Mouse (Mus musculus) heart, embryonic 10.5 days (tissue): ENCODE results near the gene Fam189b. TPM values are rescaled to one million over a fixed set of nuclear protein-coding genes. Genes with fewer than 3 reads are reported as not detected.

Source experiments
- DNase-seq: peaks from one replicate; pipeline ENCODE4 v3.0.0-alpha.2; 2017; ENCODE audit warnings: low spot score
- H3K27ac ChIP-seq: fragments of 300-500 bp; sonication (generic); 2 replicates; pipeline ENCODE4 v1.5.1; 2016; ENCODE audit warnings: mild to moderate bottlenecking
- H3K27me3 ChIP-seq: fragments of 300-500 bp; sonication (generic); 2 replicates; pipeline ENCODE4 v1.6.1; 2016; ENCODE audit warnings: mild to moderate bottlenecking; ENCODE audit not compliant: poor library complexity, insufficient read depth, severe bottlenecking
- H3K36me3 ChIP-seq: fragments of 300-500 bp; sonication (generic); 2 replicates; pipeline ENCODE4 v1.6.1; 2016; ENCODE audit warnings: mild to moderate bottlenecking, moderate library complexity
- H3K4me1 ChIP-seq: fragments of 300-500 bp; sonication (generic); 2 replicates; pipeline ENCODE4 v1.6.1; 2016; ENCODE audit warnings: mild to moderate bottlenecking
- H3K4me3 ChIP-seq: fragments of 300-500 bp; sonication (generic); 2 replicates; pipeline ENCODE4 v1.5.1; 2016; ENCODE audit warnings: mild to moderate bottlenecking, moderate library complexity
- H3K9me3 ChIP-seq: fragments of 300-500 bp; sonication (generic); 2 replicates; pipeline ENCODE4 v1.6.1; 2016; ENCODE audit warnings: mild to moderate bottlenecking, moderate library complexity
- WGBS: fragments of 180-500 bp; shearing (Covaris S2); methylation state at CpG from one replicate; pipeline ENCODE4 v1.1.7; 2016; 5-methylcytosine and 5-hydroxymethylcytosine counted together
- polyA plus RNA-seq: library from polyadenylated mRNA; unstranded; fragments of >200 nt; fragmentation: Nextera tagmentation; extraction: Ambion mirVana; gene quantifications from 2 replicates; pipeline ENCODE4 v1.2.1, GENCODE M21; 2016

The Fam189b gene
- polyA plus RNA-seq, 1 experiment from 2014 or later, result 21.0 TPM

- Histone ChIP-seq H3K27ac (peak overlapping the region; percentile 89), H3K9me3 (no peaks in the 10 kb centered on the region), H3K27me3 (no peaks in the 10 kb centered on the region), H3K4me3 (peak overlapping the region; percentile 62), H3K36me3 (no peaks in the 10 kb centered on the region), H3K4me1 (peaks cover 13% of the 10 kb centered on the region)
- WGBS, result 9% methylated on average over 33 of the region's 33 CpGs
- DNase-seq, result peak; percentile 98
Measured at GRCm38 (mm10) chr3:89195979-89196877, 13.3 kb downstream of the Fam189b start.

GRCm38 (mm10) chr3:89199839-89200238 lies 16.9 kb downstream of the Fam189b start:
- Histone ChIP-seq H3K27ac (no peak overlapping the region), H3K4me1 (peaks cover 19% of the 10 kb centered on the region), H3K9me3 (no peaks in the 10 kb centered on the region), H3K36me3 (peaks cover 10% of the 10 kb centered on the region), H3K27me3 (no peaks in the 10 kb centered on the region), H3K4me3 (no peak overlapping the region)
- 71% methylated on average over 3 of the region's 3 CpGs for WGBS
- no peak for DNase-seq

DNA sequence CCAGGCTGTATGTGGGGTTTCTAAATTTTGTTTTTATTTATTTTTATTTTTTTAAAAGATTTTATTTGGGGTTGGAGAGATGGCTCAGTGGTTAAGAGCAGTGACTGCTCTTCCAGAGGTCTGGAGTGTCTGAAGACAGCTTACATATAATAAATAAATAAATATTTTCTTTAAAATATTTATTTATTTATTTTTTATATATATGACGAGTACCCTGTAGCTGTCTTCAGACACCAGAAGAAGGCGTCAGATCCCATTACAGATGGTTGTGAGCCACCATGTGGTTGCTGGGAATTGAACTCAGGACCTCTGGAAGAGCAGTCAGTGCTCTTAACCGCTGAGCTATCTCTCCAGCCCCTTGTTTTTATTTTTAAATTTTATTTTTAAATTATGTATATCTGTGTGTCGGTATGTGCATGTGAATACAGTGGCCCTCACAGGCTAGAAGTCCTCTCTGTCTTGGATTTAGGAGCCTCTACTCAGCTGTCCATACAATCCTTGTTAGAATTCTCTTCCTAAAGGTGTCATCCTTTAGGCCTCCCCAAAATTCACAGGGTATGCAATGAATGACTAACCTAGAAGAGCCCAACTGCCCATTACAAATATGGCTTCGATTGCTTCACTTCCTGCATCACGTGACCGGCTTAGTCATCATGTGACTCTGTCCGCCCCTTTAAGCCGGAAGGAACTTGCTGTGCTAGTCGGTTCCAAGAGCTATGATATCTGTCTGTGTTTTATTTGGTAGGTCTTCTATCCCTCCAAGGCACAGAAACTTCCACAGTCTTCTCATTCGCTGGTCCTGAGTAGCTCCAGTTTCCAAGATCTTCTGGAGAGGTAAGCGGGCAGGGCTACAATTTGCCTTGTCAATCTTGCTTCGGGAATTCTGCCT lies 19.6 kb downstream of the Fam189b start, which contains the start of gene Gba:
TSS of gene Gba (plus strand) at position 676 of the 889 bp plus-strand sequence.
- no peaks in the 10 kb centered on the region for H3K27me3 ChIP-seq
- WGBS, result 26% methylated on average over 13 of the region's 13 CpGs

DNA sequence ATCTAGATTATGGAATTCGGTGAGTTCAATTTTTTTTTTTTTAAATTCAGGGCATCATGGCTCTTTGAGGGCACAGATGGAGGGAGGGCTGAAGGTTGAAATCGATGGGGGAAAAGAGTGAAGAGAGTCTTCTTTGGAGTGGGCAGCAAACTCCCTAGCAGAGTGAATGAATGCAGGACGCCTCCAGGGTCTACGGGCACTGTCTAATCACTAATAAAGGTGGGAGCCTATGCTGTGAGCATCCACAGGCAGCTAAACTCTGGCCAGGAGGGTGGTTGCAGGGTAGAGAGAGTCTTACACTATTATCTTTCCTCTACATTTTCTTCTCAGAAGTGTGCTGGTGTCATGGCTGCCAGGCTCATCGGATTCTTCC lies 20.2 kb downstream of the Fam189b start:
- peaks cover 41% of the 10 kb centered on the region for H3K36me3 ChIP-seq
- H3K4me1 ChIP-seq, result peaks cover 6% of the 10 kb centered on the region
- 37% methylated on average over 5 of the region's 5 CpGs for WGBS
- H3K4me3 ChIP-seq, result peak overlapping the region; percentile 72
- H3K27ac ChIP-seq, result peak overlapping the region; percentile 75
- H3K9me3 ChIP-seq, result no peaks in the 10 kb centered on the region
- DNase-seq, result no peak
- no peaks in the 10 kb centered on the region for H3K27me3 ChIP-seq

More for the DNA sequence above, 19.6 kb downstream of the Fam189b start, which contains the start of gene Gba:
- Histone ChIP-seq H3K4me3 (peak within 1 kb of the TSS; percentile 72), H3K9me3 (no peaks in the 10 kb centered on the region), H3K4me1 (peaks cover 6% of the 10 kb centered on the region), H3K27ac (peak within 1 kb of the TSS; percentile 75), H3K36me3 (peaks cover 35% of the 10 kb centered on the region)
- peak; percentile 94 for DNase-seq

DNA sequence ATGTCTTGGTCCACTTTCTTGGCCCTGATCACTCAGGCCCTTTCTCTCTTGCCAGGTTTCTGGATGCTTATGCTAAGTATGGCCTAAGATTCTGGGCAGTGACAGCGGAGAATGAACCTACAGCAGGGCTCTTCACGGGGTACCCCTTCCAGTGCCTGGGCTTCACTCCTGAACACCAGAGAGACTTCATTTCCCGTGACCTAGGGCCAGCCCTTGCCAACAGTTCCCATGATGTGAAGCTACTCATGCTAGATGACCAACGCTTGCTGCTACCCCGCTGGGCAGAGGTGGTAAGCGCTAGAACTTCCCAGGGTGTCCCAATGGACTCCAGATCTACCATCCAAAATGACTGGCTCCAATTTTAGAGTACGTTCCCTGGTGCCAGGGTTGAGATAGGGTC lies 23.1 kb downstream of the Fam189b start:
- 92% methylated on average over 7 of the region's 7 CpGs for WGBS
- peaks cover 71% of the 10 kb centered on the region for H3K36me3 ChIP-seq
- no peak for DNase-seq

GRCm38 (mm10) chr3:89206695-89207094 lies 23.8 kb downstream of the Fam189b start:
- no peak for DNase-seq
- Histone ChIP-seq H3K36me3 (peaks cover 76% of the 10 kb centered on the region), H3K4me3 (no peak overlapping the region), H3K4me1 (peaks cover 6% of the 10 kb centered on the region), H3K9me3 (no peaks in the 10 kb centered on the region), H3K27me3 (no peaks in the 10 kb centered on the region), H3K27ac (no peak overlapping the region)
- WGBS, result 92% methylated on average over 2 of the region's 2 CpGs

More for the DNA sequence above, 23.1 kb downstream of the Fam189b start:
- H3K4me1 ChIP-seq, result peaks cover 6% of the 10 kb centered on the region
- H3K4me3 ChIP-seq, result no peak overlapping the region
- no peak overlapping the region for H3K27ac ChIP-seq
- no peaks in the 10 kb centered on the region for H3K9me3 ChIP-seq
- H3K27me3 ChIP-seq, result no peaks in the 10 kb centered on the region

DNA sequence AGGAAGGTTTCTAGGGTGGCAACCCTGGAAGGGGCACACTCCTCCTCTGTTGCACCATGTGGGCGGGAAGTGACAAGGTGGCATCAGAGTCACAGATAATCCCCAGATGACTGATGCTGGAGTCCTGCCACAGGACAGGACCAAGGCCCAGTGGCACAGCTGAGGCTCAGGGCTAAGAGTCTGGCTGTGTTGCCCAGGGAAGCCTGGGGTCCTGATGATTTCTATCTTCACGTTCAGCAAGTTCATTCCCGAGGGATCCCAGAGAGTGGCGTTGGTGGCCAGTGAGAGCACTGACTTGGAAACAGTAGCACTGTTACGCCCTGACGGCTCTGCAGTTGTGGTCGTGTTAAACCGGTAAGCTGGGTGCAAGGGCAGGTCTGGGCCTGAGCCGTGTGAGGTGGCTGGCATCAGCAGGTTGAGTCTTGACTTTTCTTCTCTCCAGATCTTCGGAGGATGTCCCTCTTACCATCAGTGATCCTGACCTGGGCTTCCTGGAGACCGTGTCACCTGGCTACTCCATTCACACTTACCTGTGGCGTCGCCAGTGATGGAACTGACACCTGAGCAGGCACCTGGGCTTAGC lies 25.2 kb downstream of the Fam189b start:
- peaks cover 13% of the 10 kb centered on the region for H3K4me1 ChIP-seq
- no peaks in the 10 kb centered on the region for H3K27me3 ChIP-seq
- H3K9me3 ChIP-seq, result no peaks in the 10 kb centered on the region
- no peak overlapping the region for H3K4me3 ChIP-seq
- DNase-seq, result no peak
- peaks cover 76% of the 10 kb centered on the region for H3K36me3 ChIP-seq
- no peak overlapping the region for H3K27ac ChIP-seq
- WGBS, result 84% methylated on average over 13 of the region's 13 CpGs

GRCm38 (mm10) chr3:89208736-89209135 lies 25.8 kb downstream of the Fam189b start:
- H3K4me3 ChIP-seq, result no peak overlapping the region
- peaks cover 76% of the 10 kb centered on the region for H3K36me3 ChIP-seq
- H3K4me1 ChIP-seq, result peaks cover 11% of the 10 kb centered on the region
- H3K27me3 ChIP-seq, result no peaks in the 10 kb centered on the region
- DNase-seq, result no peak
- no peak overlapping the region for H3K27ac ChIP-seq
- WGBS, result 90% methylated on average over 6 of the region's 6 CpGs
- H3K9me3 ChIP-seq, result no peaks in the 10 kb centered on the region

- DNase-seq, result no peak
- Histone ChIP-seq H3K4me3 (no peak overlapping the region), H3K27ac (no peak overlapping the region), H3K4me1 (peaks cover 21% of the 10 kb centered on the region), H3K36me3 (peaks cover 67% of the 10 kb centered on the region), H3K27me3 (no peaks in the 10 kb centered on the region), H3K9me3 (no peaks in the 10 kb centered on the region)
- WGBS, result 90% methylated on average over 7 of the region's 7 CpGs
Measured at GRCm38 (mm10) chr3:89209731-89210130, 26.8 kb downstream of the Fam189b start.

- DNase-seq, result no peak
- Histone ChIP-seq H3K4me3 (no peak overlapping the region), H3K9me3 (no peaks in the 10 kb centered on the region), H3K27me3 (no peaks in the 10 kb centered on the region), H3K27ac (no peak overlapping the region), H3K4me1 (peaks cover 25% of the 10 kb centered on the region), H3K36me3 (peaks cover 63% of the 10 kb centered on the region)
- WGBS, result 85% methylated on average over 13 of the region's 13 CpGs
Measured at GRCm38 (mm10) chr3:89210162-89210561, 27.2 kb downstream of the Fam189b start.

- no peak overlapping the region for H3K4me3 ChIP-seq
- H3K27me3 ChIP-seq, result no peaks in the 10 kb centered on the region
- H3K9me3 ChIP-seq, result no peaks in the 10 kb centered on the region
- WGBS, result 82% methylated on average over 7 of the region's 7 CpGs
- H3K27ac ChIP-seq, result no peak overlapping the region
- peaks cover 31% of the 10 kb centered on the region for H3K4me1 ChIP-seq
- peaks cover 58% of the 10 kb centered on the region for H3K36me3 ChIP-seq
- no peak for DNase-seq
Measured at GRCm38 (mm10) chr3:89210731-89211130, 27.8 kb downstream of the Fam189b start.

GRCm38 (mm10) chr3:89213803-89214530 lies 31.0 kb downstream of the Fam189b start:
- peak overlapping the region; percentile 96 for H3K4me3 ChIP-seq
- WGBS, result under 1% methylated on average over 69 of the region's 69 CpGs
- H3K27me3 ChIP-seq, result no peaks in the 10 kb centered on the region
- peaks cover 26% of the 10 kb centered on the region for H3K36me3 ChIP-seq
- peak; percentile 97 for DNase-seq
- H3K27ac ChIP-seq, result peak overlapping the region; percentile 97
- H3K9me3 ChIP-seq, result no peaks in the 10 kb centered on the region
- H3K4me1 ChIP-seq, result peaks cover 39% of the 10 kb centered on the region
